Mouse (Mus musculus) liver, embryonic 16.5 days (tissue): ENCODE data around the gene Crcp. TPM values are rescaled to one million over a fixed set of nuclear protein-coding genes. Genes with fewer than 3 reads are reported as not detected.

Experiments
- polyA plus RNA-seq: library from polyadenylated mRNA; unstranded; fragments of >200 nt; fragmentation: Nextera tagmentation; extraction: Ambion mirVana; gene quantifications from 2 replicates; pipeline ENCODE4 v1.2.1, GENCODE M21; 2015

The Crcp gene
- polyA plus RNA-seq, 1 experiment from 2014 or later: 17.8 TPM

Other genes with a start within 250 kb of the Crcp start
- 92.8 and 104 TPM in 2 replicates for gene Psph, start 241.8 kb upstream of the Crcp start, polyA plus RNA-seq
- 15.2 and 15.7 TPM in 2 replicates for gene Sumf2, start 182.3 kb upstream of the Crcp start, polyA plus RNA-seq
- gene Chchd2, start 141.8 kb upstream of the Crcp start, polyA plus RNA-seq: 510 and 520 TPM in 2 replicates
- gene Zbed5, start 133.6 kb upstream of the Crcp start, polyA plus RNA-seq: 0.48 and 0.61 TPM in 2 replicates
- 0.12 and 0.13 TPM in 2 replicates for gene Phkg1, start 130.7 kb upstream of the Crcp start, polyA plus RNA-seq
- 0.26 and 0.41 TPM in 2 replicates for gene Nupr1l, start 120.8 kb upstream of the Crcp start, polyA plus RNA-seq
- gene Vkorc1l1, start 87.3 kb upstream of the Crcp start, polyA plus RNA-seq: 17.3 and 18.6 TPM in 2 replicates
- 30.5 and 30.6 TPM in 2 replicates for gene Gusb, start 26.2 kb upstream of the Crcp start, polyA plus RNA-seq
- gene Asl, start within 50 bp of the Crcp start, polyA plus RNA-seq: 61.8 and 65.8 TPM in 2 replicates
- gene Tpst1, start 44.0 kb downstream of the Crcp start, polyA plus RNA-seq: 19.6 and 20.9 TPM in 2 replicates
- gene Kctd7, start 115.6 kb downstream of the Crcp start, polyA plus RNA-seq: 5.7 and 7.0 TPM in 2 replicates
- 20.9 and 23.1 TPM in 2 replicates for gene Rabgef1, start 142.5 kb downstream of the Crcp start, polyA plus RNA-seq
- 21.8 and 24.0 TPM in 2 replicates for gene Tmem248, start 187.8 kb downstream of the Crcp start, polyA plus RNA-seq
- 45.6 and 50.8 TPM in 2 replicates for gene Sbds, start 226.2 kb downstream of the Crcp start, polyA plus RNA-seq
- 9.5 and 10.3 TPM in 2 replicates for gene Tyw1, start 226.3 kb downstream of the Crcp start, polyA plus RNA-seq